Mouse (Mus musculus): ENCODE measurements at regions not wholly inside any gene's neighbourhood (a gene's known extent, or its start where the extent isn't known, plus 50 kb on each side); places are given as distances from the start of the nearest gene placed in this dataset.

DNA sequence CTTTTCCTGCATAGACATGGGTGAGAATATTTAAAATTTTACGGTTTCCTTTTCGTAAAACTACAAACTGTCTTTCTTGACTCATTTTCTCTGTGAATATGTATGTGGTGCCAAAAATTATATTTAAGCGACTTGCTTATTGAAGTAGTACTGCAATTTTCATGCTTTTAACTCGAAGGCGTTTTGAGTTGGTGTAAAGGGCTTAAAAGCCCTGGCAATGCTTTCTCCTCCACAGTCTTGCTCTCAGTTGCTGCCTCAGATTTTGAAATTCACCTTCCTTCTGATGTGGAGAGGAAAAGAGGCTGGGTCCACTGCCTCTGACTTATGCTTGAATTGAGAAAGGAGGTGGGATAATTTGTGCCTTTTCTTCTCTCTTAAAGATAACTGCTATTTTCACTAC is 629.6 kb upstream of the Nrsn1 start:
- DNase-seq (ENCODE audit: extremely low spot score): no peak

DNA sequence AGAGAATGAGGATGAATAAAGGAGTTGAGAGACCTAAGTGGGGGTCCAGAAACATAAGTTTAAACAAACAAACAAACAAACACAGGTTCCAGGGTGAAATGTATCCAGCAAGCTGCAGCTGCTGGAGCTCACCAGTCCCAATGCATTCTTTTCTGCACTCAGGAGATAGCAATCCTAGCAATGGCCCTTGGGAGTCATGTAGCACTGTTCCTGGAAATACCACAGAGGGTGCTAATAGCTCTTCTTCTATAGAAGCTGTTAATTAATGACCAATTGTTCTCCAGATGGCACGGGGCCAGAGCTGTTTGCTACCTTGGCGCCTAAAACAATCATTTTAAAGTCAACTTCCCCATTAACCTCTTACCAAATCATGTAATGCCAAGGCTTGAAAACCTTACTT is 622.8 kb upstream of the Nrsn1 start:
- DNase-seq (ENCODE audit: extremely low spot score): no peak

DNA sequence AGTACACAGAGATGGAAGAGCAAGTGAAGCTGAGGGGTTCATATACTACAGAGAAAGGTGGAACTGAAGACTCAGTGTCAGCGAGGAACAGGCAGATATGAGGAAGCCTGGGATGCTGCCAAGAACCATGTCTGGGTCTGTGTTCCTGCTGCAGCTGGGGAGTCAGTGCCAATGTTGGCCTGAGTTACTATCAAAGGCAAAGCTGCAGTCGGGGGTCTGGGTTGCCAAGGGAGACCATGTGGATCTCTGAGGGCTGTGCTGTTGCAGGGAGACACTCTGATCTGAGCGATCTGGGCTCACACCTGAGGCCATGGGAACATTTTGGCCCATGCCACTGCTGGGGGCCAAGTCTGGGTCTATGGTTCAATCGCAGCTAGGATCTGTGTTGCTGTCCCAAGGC is 612.5 kb upstream of the Nrsn1 start:
- no peak for DNase-seq (ENCODE audit: extremely low spot score)

DNA sequence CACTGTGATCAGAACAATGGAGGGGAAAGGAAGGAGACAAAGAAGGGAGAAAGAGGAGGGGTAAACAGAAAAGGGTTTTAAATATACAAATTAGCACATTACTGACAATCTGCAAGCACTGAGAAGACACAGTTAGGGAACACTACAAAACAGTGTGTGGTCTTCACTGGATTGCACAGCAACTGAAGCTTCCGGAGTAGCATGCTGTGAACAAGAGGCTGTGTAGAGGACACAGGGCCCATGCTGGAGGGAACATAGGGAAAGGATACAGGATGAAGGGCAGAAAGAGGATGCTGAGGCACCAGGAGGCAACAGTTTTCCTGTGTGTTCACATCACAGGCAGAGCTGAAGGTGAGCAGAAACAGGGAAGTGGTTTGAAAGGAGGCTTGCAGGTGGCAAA is 598.6 kb upstream of the Nrsn1 start:
- DNase-seq (ENCODE audit: extremely low spot score): no peak

DNA sequence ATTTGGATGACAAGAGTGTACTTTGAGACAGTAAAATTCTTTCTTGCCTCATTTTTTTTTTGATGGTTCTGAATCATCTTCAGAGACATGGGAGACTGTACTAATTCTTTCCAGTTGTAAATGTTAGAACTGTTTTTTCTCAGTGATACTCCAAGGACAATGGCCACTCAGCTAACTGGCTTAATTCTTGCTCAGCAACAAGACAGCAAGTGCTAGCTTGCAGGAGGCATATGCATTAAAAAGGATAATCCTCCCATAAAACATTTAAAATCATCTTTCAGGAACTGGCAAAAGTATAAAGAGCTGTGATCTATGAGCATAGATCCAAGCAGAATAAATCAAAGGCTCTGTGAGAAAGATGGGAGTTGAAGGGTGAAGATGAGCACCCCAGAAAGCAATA is 587.9 kb upstream of the Nrsn1 start:
- no peak for DNase-seq (ENCODE audit: extremely low spot score)

DNA sequence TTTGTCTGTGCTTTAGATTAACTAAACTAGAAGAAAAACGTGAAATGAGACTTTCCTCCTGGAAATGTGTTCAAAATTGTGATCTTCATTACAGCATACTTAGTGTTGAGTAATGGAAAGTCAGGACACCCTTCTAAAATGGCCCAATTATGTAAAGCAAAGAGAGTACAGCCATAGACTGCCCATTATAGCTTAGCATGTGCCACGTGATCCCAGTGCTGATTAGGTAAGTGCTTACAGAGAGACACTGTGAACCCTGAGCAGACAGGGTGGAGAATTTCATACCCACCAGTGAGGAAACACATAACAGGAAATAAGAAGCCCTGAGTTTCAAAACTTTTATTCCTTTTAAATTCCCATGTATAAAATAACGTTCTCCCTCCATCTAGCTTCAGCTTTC is 587.3 kb upstream of the Nrsn1 start:
- no peak for DNase-seq (ENCODE audit: extremely low spot score)

DNA sequence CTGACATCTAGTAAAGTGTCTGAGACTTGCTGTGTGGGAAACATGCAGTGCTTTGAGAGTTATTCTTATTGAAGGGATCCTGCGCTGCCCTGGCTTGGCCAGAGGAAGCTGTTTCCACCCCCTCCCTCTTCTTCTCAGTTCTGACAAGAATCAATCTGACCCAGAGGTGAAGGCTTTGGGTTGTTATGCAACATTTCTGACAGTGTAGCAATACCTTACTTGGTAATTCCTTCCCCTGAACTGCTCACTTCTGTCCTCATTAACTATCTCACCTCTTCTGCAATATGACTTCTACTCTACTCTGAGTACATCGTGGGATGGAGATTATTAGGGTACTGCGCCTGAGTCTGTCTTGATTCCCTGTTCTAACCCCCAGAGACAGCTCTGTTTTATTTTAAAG is 586.8 kb upstream of the Nrsn1 start:
- DNase-seq (ENCODE audit: extremely low spot score): no peak

DNA sequence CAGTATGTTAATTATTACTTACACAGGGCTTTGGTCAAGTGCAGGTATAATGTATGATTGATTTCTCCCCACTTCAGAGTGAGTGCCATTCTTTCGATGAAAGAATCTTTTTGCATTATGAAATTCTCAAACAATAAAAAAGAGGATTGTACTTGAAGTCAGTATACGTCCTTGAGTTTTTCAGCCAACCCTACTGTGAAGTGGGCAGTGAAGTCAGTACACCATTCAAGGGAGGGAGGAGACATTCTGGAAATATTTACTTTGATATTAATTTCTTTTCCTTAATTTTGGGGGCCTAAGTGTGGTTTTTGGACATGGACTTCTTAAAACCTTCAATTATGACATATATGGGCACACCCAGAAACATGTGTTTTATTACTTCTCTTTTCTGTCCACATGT is 586.2 kb upstream of the Nrsn1 start:
- DNase-seq (ENCODE audit: extremely low spot score): no peak

DNA sequence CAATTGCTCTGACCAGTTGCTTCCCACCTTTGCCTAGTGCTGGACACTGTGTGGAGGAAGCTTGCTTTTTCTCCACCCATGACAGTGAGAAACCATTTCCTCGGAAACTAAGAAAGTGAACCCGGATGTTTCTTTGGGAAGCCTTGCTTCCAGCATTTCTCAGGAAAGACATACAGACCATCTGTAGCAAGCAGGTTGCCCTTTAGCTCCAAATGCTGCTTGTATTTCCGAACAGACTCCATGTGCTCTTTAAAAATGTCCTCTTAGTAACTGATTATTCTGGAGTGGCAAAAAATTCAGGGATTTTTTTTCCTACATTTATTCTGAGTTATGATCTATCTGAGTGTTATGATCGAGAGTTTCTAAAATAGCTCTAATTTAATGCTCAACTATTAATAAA is 577.9 kb upstream of the Nrsn1 start:
- DNase-seq (ENCODE audit: extremely low spot score): no peak

DNA sequence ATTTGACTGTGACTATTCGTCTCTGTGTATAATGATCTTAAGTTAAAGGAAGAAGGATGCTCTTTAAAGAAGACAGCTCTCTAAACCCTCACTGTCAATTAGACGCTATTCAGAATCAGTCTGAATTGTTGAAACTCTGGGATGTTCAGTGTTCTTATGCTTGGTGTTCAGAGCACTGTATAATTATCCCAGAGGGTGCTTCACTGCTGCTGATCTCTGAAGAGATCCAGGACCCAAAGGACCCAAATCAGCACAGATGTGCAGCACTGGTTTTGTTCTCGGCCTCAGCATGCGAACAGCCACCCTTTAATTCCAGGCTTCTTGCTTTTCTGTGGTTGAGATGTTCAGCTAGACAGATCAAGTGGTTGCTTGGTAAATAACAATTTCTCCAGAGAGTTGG is 567.9 kb upstream of the Nrsn1 start:
- no peak for DNase-seq (ENCODE audit: extremely low spot score)

DNA sequence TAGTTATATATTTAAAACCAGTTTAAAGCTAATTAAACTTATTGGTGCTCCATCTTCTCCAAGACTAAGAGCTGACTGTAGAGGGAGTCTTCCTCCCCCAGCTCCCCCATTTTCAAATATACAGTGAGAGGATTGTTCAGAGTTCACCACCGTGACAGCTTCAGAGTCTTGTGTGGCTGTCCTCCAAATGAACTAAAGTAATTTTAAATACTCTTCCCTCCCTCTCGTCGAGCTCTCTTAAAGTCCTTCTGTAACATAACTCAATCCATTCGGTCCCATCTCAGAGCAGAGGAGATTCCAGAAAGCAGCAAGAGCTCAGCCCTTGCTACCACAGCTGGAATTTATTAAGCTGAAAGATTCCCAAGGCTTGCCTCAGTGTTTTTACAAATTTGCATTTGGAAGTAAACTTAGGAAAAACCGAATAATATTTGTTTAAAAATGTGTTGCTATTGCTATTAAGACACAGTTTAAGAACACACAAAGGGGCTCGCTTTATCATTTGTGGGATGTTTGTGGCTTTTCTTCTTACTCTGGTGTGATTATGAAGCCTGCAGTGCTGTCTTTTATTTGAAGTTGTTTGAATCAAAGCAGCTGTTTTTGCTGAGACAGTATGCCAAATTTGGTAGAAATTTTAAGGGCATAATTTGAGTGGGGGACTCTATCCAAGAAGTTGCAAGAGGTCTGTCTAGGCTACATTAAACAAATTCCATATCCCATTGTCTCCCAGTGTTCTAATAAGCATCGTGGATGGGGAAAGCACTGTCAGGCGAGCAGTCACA is 559.0 kb upstream of the Nrsn1 start:
- DNase-seq (ENCODE audit: extremely low spot score): no peak

DNA sequence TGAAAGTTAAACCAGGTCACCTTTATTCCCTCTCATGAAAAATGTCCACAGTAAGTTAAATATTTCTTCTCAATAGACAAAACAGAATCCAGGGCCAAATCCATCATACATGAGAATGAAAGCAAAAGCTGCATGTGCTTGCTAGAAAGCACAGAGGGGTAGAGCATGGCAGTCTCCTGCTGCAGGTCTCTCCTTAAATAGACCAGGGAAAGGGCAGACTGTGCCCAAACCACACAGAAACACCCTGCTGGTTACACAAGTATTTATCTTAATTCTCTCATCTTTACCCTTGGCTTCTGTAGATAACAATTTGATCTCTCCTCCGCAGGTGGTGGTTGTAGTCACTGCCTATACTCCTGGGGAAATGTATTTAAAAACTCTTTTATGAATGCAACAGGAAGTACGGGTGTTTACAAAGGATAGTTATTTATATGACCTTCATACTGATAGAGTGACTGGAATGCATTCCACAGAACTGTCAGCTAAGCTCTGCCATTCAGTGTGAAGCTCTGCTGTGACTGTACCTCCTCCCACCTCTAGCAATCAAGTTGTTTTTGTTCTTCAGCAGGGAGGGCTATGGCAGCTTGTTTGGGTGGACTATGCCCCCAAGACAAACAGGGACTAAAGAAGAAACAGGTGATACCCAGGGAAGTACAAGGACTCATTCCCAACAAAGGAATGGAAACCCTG is 538.4 kb upstream of the Nrsn1 start:
- no peak for DNase-seq (ENCODE audit: extremely low spot score)

DNA sequence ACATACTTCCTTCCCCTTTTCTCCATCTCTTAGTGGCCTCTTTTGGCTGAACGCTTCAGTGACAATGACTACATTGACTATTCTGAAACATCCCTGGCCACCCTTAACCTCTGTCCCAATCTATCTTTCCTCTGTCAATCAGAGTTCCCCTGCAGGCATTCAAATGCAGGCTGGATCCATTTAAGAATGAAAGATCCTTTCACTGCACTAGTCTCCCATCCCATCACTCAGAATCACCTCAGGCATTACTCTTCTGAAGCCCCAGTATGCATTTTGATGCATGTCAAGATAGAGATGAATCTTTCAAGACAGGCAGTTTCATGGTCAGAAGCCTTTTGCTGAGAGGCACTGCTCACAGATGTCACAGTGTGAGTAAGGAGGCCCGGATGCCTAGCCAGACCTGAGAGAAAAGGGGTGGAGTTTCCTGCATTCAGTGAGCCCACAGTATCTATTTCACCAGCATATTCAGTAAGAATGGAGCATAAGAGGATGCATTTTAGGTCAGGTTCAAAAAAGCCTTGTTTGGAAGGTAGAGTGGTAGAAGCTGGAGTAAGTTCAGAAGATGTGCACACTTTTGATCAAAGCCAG is 523.0 kb upstream of the Nrsn1 start:
- peak; percentile 42 for DNase-seq (ENCODE audit: extremely low spot score)

DNA sequence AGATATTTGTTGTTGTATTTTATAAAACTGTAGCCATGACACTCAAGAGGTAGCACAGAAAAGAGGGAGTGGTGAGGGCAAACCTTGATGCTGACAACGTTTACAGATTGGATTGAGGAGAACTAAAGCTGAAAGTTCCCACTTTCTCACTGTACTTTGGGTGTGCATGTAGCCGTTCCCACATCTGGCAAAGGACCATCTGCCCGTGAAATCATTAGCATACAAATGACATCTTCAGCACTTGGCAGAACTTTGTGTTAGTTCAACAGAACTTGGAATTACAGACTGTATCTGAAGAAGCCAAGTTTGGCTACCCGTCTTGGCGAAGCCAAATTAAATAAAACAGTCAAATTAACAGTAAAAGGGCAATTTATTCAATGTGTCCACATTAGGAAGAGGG is 510.9 kb upstream of the Nrsn1 start:
- no peak for DNase-seq (ENCODE audit: extremely low spot score)

DNA sequence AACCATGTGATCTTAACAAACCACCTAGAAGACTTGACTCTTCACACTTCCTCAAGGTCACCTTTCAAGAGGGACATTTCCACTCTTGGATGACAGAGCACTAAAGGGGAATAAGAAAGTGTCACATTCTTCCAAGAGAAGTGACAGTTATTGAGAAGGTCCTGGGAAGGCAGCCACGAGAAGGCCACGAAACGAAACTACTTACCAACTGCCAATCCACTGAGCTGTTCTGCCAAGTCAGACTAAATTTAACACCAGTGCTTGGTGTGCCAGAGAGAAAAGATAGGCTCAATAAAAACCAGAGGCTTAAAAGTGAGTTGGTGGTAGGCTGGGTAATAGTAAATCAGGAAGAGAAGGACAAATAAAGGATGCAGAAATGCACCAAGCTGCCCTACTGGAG is 507.4 kb upstream of the Nrsn1 start:
- no peak for DNase-seq (ENCODE audit: extremely low spot score)

DNA sequence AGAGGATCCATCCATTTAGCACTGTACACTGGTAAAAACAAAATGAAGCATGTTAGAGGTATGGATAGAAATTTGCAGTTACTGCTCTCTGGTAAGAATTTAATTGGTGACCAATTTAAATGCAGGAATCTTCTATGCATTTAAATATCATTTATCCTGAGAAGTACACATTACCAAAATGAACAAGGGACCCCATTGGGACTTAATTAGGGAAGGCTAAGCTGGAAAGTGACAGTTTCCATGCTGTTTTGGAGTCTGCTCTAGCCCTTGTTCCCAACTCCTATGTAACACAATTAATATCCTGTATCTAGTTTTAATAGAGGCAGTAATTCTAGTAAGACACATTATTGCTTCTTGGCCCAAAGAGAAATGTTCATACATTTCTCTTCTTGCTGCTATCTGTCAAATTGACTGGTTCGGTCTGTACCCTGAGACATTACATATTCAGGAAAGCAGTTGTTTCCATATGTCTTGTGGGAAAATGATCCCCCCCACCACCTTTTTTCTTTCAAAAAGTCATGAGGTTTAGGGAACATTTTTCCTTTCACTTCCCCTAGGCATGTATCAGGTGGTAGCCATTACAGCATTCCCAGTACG is 504.4 kb upstream of the Nrsn1 start:
- no peak for DNase-seq (ENCODE audit: extremely low spot score)

DNA sequence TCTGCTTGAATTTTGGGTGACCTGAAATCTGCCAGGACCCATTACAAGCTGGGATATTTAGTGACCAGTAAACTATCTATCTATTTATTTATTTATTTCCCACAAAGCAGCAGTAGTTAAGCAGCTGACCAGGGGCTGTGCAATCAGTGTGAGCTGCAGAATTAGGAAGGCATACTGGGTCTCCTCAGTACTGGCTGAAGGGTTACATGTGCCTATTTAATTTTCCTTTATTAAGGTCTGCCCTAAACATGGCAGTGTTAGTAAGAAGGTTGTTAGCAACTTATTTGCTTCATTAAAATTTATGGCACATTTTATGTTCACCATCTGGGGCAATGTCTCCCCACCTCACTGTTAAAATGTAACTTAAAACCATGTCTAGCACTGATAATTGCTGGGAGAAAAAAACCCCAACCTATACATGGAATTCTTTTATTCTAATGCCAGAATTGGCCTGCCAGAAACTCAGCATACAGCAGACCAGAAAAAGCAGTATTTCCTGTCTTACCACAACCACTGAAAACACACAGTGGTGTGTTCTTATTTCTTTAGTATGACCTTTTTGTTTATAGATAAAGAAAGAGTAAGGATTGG is 484.3 kb upstream of the Nrsn1 start:
- DNase-seq (ENCODE audit: extremely low spot score): no peak

DNA sequence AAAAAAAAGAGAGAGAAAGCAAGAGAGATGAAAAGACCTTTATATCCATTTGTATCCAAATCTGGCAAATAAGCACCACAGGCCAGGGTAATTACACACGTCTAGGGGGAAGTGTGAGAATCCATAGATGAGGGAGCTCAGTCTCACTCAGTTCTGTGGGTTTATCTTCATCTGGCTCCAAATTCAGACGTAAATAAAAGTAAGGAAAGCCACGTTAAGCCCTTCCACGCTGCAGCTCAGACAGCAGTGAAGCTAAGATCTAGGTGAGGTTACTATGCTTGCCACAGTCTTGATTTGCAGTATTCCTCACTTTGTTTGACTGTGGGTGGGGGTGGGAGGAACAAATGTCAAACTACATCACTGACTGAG is 481.1 kb upstream of the Nrsn1 start:
- no peak for DNase-seq (ENCODE audit: extremely low spot score)

DNA sequence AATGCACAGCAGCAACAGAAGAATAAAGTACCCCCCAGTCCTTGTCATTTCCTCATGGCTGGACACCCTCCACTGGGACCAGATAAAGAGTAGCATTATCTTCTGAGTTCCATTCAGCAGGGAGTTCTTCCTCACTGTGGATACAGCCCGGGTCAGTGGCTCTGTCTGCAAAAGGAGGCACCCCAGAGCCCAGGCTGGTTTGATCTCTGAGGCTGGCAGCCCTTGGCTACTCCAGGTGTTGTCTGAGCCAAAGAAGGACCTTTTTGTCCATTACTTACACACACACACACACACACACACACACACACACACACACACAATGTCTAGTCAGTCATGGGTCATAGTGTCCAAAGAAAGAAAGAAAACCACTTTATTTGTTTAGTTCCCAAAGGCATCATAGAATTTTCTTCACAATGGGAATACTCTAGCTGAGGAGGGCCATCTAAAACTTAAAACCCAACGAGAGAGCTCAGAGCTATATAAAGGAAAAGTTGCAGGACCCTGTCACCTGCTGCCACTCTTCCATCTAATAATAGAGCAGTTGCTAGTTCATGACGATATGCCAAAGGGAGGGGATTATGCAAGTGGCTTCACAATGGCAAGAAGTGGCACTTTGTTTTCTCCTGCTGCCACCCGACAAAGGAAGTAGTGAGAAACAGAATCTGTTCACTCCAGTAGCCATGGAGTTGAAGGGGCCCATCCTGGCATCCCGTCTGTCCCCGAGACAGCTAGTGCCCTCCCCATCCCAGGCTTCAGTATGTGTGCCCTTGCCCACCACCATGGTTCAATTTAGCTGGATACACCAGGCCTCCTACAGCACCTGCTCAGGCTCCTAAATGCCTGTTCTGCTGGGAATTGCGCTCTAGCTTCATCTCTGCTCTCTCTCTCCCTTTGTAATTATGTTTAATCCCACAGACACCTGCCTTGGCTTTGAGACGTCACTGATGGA is 480.4 kb upstream of the Nrsn1 start:
- DNase-seq (ENCODE audit: extremely low spot score): no peak

DNA sequence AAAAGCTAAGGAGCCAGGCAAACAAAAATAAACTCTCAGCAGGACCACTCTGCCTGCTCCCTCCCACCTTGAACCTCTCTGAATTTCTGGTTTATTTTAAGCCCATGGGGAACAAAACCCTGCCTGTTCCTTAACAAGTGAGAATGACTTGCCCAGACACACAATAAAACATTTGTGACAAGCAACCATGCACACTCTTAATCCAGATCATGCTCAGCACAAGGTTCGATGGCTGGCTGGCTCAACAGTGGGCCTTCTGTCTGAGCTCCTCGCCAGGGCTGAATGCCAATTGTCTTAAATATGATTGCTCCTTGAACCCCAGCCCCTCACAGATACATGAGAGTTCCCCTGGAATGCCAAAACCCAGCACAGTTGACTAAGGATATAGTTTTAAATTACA is 468.3 kb upstream of the Nrsn1 start:
- DNase-seq (ENCODE audit: extremely low spot score): no peak

DNA sequence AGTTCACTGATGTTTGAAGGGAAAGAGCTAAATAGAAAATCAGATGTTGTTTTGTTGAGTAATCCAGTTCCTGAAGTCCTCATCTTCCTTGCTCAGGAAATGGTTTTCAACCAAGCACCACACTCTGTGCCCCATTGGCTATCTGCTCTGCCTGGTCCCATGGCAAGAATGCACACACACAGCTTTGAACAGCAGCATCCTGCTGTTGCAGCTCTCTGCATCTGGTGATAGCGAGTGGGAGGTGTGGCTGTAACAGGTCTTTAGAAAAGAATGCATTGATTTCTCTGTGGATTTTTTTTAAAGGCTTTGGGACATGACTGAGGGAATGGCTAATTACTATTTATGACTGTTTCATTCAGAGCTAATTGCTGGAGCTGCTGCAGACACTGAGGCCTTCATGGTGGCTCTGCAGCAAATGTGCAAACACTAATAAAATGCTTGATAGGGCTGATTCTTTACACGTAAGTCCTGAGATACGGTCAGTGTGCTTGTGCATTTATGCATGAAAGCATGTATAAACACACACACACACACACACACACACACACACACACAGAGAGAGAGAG is 459.1 kb upstream of the Nrsn1 start:
- DNase-seq (ENCODE audit: extremely low spot score): no peak
